Mouse (Mus musculus) spleen, adult 2 months (tissue): ENCODE measurements at regions not wholly inside any gene's neighbourhood (a gene's known extent, or its start where the extent isn't known, plus 50 kb on each side); places are given as distances from the start of the nearest gene placed in this dataset.

Source experiments
- CTCF ChIP-seq: fragments of 200-500 bp; IDR thresholded peaks from 2 replicates; pipeline ENCODE4 v1.5.1; 2011; ENCODE audit warnings: mild to moderate bottlenecking, inconsistent platforms; ENCODE audit not compliant: insufficient read depth, insufficient read length, insufficient replicate concordance; ENCODE audit errors: extremely low read depth
- POLR2A ChIP-seq: fragments of 200-500 bp; IDR thresholded peaks from 2 replicates; pipeline ENCODE4 v1.6.1; 2011; ENCODE audit warnings: low read depth, low read length, inconsistent platforms

DNA sequence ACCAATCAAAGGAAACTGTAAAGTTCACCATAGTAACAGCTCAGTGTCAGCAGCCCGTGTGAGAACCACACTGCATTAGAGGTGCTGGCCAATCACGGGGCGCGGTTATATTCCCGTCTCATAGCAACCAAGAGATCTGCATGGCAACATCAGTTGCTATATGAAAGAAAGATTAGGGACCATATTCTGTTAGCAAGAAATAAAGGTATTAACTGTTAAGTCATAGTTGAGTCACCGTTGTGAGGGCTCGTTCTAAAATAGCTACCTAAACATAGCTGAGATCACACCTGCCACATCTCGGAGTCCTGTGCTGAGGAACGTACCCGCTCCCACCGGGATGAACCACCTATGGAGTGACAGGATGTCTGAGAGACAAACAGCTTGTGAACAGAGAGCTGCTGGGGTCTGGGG is 103.2 kb upstream of the Peli1 start:
- TF ChIP-seq CTCF (no peak), POLR2A (no peak)
